Mouse (Mus musculus): ENCODE data around the gene Xntrpc. TPM values are rescaled to one million over a fixed set of nuclear protein-coding genes. Genes with fewer than 3 reads are reported as not detected.

The Xntrpc gene
- total RNA-seq, 2 experiments from 2014 or later: 0.61 to 0.84 TPM

DNA sequence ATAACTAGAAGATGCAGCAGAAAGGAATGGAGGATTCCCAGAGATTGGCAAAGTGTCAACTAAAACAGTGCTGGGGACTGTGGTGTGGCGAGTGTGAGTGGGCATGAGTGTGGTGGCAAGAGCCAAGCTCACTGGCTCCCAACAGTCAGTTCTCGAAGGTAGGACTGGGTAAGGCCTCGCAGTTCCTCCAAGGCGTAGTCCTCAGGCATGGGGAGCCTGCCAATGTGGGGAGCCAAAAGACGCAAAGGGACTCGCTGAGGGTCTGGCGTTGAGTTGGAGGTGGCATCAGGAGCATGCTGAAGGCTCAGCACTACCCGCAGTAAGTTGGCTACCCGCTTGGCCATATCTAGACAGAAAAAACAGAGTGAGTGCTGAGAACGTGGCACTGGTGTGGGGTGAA lies 54.8 kb downstream of the Xntrpc start:
- intact Hi-C loops (cut with DNase I): no loop called here
- no peak for DNase-seq

- no peak for DNase-seq
- intact Hi-C loops (cut with DNase I): no loop called here
Measured at GRCm38 (mm10) chr7:102132395-102132794, 66.9 kb downstream of the Xntrpc start.

GRCm38 (mm10) chr7:102137464-102137863 lies 72.0 kb downstream of the Xntrpc start:
- peak; percentile 11 to 35 for DNase-seq
- intact Hi-C loops (cut with DNase I): no loop called here

DNA sequence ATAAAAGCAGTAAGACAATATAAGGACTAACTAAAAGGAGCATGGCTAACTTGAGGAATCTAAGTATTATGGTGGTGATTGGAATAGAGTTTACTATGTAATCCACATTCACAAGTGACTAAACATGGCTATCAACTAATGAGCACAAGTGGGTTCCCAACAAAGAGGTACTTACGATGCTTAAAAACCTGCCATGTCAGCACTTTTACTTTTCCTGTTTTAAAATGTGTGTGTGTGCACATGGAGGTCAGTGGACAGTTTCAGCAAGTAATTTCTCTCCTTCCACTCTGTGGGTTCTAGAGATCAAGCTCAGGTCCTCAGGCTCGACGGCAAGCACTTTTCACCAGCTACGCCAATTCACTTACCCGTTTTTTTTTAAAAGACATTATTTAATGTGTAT lies 72.4 kb downstream of the Xntrpc start:
- intact Hi-C loops (cut with DNase I): no loop called here
- no peak for DNase-seq

Other genes starting within 250 kb of the Xntrpc start
- gene Phox2a, start 247.4 kb upstream of the Xntrpc start, total RNA-seq (2021): under 1 TPM; 0.50 to 0.61 TPM
- 100 to 1,000 TPM; 129 to 135 TPM for gene Inppl1, start 227.5 kb upstream of the Xntrpc start, total RNA-seq (2021)
- gene Folr2, start 208.5 kb upstream of the Xntrpc start, total RNA-seq (2021): 1 to 10 TPM; 2.5 to 3.2 TPM
- gene Anapc15, start 202.0 kb upstream of the Xntrpc start, total RNA-seq (2021): 10 to 100 TPM; 17.1 to 21.8 TPM
- 1 to 10 TPM in 1 of 2 experiments, under 1 TPM in 1; 0.71 to 1.5 TPM for gene Folr1, start 194.9 kb upstream of the Xntrpc start, total RNA-seq (2021)
- 10 to 100 TPM; 90.2 to 100.0 TPM for gene Lamtor1, start 159.8 kb upstream of the Xntrpc start, total RNA-seq (2021)
- not detected for gene Tomt, start 159.4 kb upstream of the Xntrpc start, total RNA-seq (2021)
- 1 to 10 TPM; 2.9 to 3.9 TPM for gene Lrrc51, start 131.8 kb upstream of the Xntrpc start, total RNA-seq (2021)
- gene Numa1, start 131.6 kb upstream of the Xntrpc start, total RNA-seq (2021): 10 to 100 TPM; 90.0 to 95.3 TPM
- 1 to 10 TPM; 5.1 to 6.4 TPM for gene Il18bp, start 47.0 kb upstream of the Xntrpc start, total RNA-seq (2021)
- 10 to 100 TPM; 19.8 to 21.5 TPM for gene Rnf121, start 244 bp upstream of the Xntrpc start, total RNA-seq (2021)
- 10 to 100 TPM in 1 of 2 experiments, 1 to 10 TPM in 1; 8.9 to 10.2 TPM for gene Xndc1, start 202 bp upstream of the Xntrpc start, total RNA-seq (2021)
- under 1 TPM; 0.63 to 0.69 TPM for gene Trpc2, start 17.4 kb downstream of the Xntrpc start, total RNA-seq (2021)
- 100 to 1,000 TPM; 131 to 158 TPM for gene Art1, start 36.0 kb downstream of the Xntrpc start, total RNA-seq (2021)
- 1 to 10 TPM; 4.3 to 5.4 TPM for gene Art5, start 43.8 kb downstream of the Xntrpc start, total RNA-seq (2021)
- gene Chrna10, start 51.1 kb downstream of the Xntrpc start, total RNA-seq (2021): not detected
- 10 to 100 TPM; 31.9 to 34.2 TPM for gene Nup98, start 144.5 kb downstream of the Xntrpc start, total RNA-seq (2021)
- 10 to 100 TPM; 54.4 to 55.7 TPM for gene Pgap2, start 144.5 kb downstream of the Xntrpc start, total RNA-seq (2021)
- 10 to 100 TPM; 30.8 to 31.9 TPM for gene Rhog, start 190.3 kb downstream of the Xntrpc start, total RNA-seq (2021)
- gene Stim1, start 202.1 kb downstream of the Xntrpc start, total RNA-seq (2021): 10 to 100 TPM; 25.8 to 30.2 TPM